Mouse (Mus musculus): ENCODE results near the gene Prdm15.
A peak's percentile ranks its signal among the peaks of the same experiment; 100 is the strongest.

The Prdm15 gene

DNA sequence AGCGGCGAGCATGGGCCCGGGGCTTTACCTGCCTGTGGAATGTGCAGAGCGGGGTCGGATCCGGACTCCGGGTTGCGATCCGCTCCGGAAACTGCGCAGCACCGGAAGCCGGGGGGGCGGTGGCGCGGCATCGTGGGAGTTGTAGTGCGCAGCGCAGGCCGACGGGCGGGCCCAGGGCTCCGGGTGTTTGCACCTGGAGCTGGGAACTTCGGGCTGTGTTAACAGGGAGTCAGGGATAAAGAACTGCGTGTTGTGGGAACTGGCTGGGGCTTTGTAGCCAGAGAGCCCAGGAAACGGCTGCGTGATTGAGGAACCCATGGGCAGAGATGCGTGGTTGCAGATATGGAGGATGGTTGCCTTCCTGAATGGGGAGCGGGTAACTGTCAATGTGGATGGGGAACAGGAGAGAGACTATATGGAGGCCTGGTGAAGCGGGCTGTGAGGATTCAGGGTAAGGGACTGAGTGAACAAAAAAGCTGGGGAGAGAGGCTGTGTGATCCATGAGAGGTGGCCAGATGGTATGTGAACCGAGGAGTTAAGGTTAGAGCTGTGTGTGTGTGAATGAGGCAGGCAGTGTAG, at the start of gene Prdm15:
Gene Prdm15 (minus strand): TSS at position 110 of the 579 bp plus-strand sequence.
- peak; percentile 87 to 93 for DNase-seq

GRCm38 (mm10) chr16:97897346-97898024, 45.8 kb upstream of the Prdm15 start:
- no peak for DNase-seq

DNA sequence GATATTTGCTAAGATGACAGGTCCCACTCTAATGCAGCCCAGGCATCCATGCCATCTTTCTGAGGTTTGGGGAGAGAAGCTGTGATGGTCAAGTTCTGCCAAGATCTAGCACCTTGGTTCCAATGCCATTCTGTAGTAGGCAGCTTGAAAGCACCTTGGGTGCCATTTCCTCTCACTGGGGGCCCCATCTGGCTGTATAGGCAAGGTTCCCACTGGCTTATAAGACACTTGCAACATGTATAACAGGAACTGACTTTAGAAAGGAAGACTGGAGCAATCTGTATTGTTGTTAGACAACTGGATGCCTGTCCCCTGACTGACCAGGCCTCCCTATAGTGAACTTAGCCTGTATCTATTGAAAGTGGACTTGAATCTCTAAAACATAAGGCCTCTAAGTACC, 36.1 kb upstream of the Prdm15 start:
- DNase-seq: peak; percentile 11 to 23

DNA sequence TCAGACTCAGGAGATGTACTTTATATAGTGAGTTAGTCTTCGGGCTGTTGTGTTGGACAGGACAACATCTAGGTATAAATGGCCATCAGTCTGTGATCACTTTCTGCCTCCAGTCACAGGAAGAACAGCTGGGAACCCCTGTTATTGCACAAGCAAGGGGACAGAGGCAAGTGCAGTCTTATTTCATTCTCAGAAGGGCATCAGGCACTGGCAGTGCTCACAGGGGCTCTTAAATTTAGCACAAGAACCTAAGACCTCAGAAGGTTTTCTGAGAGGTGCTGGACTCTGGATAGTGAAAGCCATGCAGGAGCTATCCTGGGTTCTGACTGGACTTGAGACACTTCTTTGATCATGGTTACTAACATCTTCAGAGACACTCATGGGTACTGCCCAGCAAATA, 32.0 kb upstream of the Prdm15 start:
- DNase-seq: no peak

- DNase-seq: no peak
Observed at GRCm38 (mm10) chr16:97882891-97883290, 31.2 kb upstream of the Prdm15 start.

DNA sequence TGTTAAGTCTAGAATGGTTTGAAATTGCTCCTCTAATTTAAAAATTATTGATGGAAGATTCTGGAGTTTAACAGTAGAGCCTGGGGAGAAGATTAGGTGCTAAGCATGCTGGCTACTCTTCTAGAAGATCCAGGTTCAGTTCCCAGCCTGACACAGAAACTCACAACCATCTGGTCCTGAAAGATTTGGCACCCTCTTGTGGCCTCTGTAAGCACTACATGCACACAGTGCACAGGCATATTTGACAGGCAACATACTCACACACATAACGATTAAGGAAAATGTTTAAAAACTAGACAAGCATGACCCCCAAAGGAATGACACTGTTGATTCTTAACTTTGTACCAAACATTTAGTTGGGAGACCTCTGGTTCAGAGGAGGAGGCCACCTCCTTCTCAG, 27.5 kb upstream of the Prdm15 start:
- peak; percentile 27 to 29 for DNase-seq

- DNase-seq: no peak
Observed at GRCm38 (mm10) chr16:97877502-97877901, 25.9 kb upstream of the Prdm15 start.

DNA sequence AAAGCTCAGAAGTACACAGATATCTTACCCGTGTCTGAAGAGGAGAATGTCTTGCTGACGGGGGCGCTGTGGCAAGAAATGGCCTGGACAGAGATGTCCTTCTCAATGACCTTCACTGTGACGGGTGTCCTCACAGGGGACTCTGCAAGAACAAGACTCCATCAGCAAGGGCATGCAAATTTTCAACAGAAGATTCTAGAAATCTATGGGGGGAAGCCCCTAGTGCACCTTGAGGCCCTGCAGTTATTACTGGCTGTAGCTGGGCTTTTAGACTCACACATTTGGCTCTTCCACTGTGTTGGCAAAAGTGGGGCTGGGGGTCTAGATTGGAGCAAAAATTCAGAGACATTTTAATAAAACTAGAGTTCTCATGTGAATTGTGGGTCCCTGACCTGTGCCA, 23.5 kb upstream of the Prdm15 start:
- DNase-seq: no peak

DNA sequence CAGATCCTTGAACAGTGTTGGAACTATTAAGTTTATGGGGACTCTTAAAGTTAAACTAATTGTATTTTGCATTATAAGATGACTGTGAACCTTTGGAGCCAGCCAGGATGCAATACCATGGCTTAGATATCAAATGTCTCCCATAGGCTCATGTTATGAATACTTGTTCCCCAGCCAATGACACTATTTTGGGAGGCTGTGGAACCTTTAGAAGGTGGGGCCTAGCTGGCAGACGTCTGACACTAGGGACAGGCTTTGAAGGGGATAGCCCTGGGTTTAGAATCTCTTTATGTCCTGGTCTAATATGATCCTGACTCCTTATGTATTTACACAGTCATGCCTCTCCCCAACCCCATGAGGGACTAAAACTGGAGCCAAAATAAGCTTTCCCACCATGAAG, 22.7 kb upstream of the Prdm15 start:
- no peak for DNase-seq

- DNase-seq: peak in 1 of 2 experiments; percentile 14
Observed at GRCm38 (mm10) chr16:97872657-97873056, 21.0 kb upstream of the Prdm15 start.

GRCm38 (mm10) chr16:97869193-97870102, 17.8 kb upstream of the Prdm15 start:
- DNase-seq: no peak

DNA sequence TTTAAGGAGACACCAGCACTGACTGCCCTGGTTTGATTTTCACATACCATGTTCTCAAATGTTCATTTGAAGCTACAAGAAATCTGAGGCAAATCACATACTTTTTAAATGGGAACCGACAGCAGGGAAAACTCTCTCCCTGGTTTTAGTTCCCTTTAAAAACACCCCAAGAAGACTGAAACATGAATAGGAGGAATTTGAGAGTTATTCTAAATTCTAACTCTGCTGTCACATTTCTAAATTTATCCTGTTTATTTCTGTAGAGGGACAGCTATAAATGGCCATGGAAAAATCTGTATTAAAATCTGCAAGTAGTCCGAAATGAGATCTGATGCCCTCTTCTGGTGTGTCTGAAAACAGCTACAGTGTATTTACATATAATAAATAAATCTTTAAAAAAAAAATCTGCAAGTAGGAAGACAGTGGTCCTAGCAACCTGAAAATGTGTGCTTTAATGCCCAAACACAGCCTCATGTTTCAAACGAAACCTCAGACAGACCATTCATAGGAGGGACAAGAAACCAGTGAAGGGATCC, 12.3 kb upstream of the Prdm15 start:
- no peak for DNase-seq

GRCm38 (mm10) chr16:97856050-97856449, 4.4 kb upstream of the Prdm15 start:
- DNase-seq: no peak

DNA sequence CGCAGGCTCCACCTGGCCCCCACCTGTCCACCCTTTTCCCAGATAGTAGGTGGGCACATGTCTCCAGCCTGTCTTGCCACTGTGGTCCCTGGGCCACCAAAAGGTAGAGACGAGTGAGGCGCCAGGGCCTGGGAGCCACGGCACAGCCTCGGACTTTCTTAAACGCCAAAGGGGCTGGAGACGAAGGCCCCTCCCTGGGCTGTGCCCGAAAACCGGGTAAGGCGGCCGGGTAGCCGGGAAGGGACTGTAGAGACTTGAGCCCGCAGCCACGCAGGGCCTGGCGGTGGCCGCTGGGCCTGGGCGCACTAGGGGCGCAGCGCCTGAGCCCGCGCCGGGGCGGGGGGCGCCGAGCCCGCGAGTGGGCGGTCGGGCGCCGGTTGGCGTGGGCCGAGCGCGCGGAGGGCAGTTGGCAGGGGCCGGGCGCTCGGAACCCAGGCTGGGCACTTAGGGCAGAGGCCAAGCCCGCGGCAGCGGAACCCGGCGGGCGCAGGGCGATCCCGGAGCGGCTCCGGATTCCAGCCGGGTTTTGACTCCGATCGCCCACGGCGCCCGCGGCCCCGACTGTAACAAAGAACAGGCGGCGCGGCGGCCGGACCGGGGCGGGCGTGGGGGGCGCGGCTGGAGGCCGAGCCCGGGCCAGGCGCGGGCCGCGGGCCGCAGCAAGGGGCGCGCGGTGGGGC, 449 bp downstream of the Prdm15 start:
- DNase-seq: peak; percentile 79 to 90

- no peak for DNase-seq
Observed at GRCm38 (mm10) chr16:97850667-97851060, 986 bp downstream of the Prdm15 start.

GRCm38 (mm10) chr16:97848832-97849231, 2.8 kb downstream of the Prdm15 start:
- no peak for DNase-seq

GRCm38 (mm10) chr16:97844967-97845937, 6.4 kb downstream of the Prdm15 start:
- DNase-seq: no peak

- no peak for DNase-seq
Observed at GRCm38 (mm10) chr16:97832154-97832553, 19.5 kb downstream of the Prdm15 start.

GRCm38 (mm10) chr16:97828207-97828606, 23.4 kb downstream of the Prdm15 start:
- no peak for DNase-seq

DNA sequence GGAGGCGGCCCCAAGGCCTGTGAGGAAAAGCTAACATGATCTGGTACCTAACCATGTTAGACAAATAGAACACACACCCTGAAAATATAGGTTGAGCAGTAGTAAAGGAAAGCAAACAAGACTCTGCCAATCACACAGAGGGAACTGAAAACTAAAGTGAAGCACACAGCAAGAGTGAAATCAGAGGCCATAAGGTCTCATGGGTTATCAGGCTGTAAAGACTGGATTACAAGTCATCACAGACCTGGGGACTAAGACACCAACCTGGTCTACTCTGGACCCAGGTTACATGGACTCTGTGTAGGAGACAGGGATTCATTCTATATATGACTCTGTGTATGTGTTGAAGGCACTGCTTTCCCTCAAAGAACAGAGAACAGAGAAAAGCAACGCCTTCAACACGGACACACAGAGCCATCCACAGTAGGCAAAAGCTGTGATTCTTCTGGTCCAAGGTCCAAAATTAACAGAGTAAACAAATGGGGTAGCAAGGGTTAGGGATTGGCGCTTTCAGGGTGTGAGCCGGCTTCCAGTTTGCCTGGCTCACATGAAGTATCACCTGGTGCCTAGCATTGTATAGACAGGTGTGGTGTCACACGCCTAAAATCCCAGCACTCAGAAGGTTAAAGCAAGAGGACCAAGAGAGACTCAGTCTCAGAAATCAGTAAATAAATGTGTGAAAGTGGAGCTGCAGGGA, 28.2 kb downstream of the Prdm15 start:
- no peak for DNase-seq

DNA sequence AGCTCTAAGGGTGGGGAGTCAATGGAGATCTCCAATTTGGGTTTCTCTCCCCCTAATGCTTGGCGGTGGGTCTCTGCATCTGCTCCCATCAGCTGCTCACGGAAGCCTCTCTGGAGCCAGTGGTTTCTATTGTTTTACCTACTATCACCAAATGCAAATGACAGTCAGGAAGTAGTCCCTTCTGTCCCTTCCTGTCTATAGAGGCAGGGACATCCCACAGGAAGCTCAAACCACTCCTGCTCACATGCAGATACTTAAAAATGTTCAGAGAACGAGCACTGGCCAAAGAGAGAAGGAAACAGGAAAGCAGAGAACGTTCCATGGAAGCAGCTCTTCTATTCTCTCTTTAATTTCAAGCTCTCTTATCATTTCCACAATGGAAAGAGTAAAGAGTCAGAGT, 32.1 kb downstream of the Prdm15 start:
- no peak for DNase-seq
